Mouse (Mus musculus): Measurements from ENCODE around the gene Zfp169. TPM values are rescaled to one million over a fixed set of nuclear protein-coding genes. Genes with fewer than 3 reads are reported as not detected.

Zfp169 gene
- 5.6 TPM for polyA plus RNA-seq (2021)

DNA sequence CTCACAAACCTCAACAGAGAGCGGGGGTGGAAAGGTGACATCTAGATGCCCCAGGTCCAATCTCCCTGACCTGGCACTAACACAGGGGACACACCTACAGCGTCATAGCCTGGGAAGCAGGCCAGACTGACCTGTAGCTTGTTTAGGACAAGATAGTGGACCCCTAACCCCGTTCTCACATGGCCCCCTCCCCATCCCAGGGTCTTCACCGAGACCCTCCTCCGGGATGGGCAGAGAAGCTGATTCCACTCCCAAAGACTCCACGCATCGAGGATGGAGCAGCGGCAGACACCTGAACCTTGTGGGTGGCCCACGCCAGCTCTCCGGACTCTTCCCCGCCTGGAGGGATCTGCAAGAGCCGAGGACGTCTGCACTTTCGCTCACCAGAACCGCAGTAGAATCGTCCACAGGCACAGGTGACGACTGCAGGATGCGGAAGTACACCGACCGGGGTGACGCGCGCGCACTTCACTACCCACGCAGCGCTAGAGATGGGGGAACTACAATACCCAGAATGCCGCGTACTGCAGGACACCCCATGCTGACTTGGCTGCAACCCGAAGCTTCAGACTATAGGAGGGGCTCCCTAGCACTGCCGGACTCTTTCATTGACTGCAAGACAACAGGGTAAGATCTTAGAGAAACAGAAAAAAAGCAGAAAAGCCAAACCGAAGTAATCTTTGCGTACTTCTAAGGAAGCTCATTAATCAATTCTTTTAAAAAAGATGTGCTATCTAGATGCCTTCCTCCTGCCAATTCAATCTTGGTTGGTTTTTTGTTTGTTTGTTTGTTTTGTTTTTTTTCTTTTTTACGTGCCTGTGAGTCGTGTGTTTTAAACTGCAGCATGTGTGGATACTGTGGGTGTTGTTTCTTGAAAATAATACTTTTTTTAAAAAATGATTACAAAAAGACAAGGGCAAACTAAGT lies at the start of gene Zfp169, which contains the start of gene A830005F24Rik:
Gene Zfp169 (minus strand): TSS at position 449 of the 927 bp plus-strand sequence.
Gene A830005F24Rik (plus strand): TSS at position 568 of the 927 bp plus-strand sequence.
- peak; percentile 96 for ATAC-seq
- CTCF ChIA-PET, result interaction anchor here (1.0 to 1.2 kb wide), 2 partner anchors 12 to 21 kb away, joined by 3 read pairs; no protein-coding TSS in a partner anchor
- DNase-seq (ENCODE audit: low read depth, low spot score), result no peak
- POLR2A ChIA-PET, result interaction anchor here (0.6 kb wide), 2 partner anchors 345 to 1205 kb away, joined by 3 to 6 read pairs; no protein-coding TSS in a partner anchor
- in situ Hi-C loops (cut with MboI; ENCODE audit: low pct_unique_long_range_greater_than_20kb), result no loop called here
- TF ChIP-seq CTCF (IDR thresholded peaks at IDR 0.05), result no peak
- H3K27me3 ChIP-seq, result no peaks in the 10 kb centered on the region

DNA sequence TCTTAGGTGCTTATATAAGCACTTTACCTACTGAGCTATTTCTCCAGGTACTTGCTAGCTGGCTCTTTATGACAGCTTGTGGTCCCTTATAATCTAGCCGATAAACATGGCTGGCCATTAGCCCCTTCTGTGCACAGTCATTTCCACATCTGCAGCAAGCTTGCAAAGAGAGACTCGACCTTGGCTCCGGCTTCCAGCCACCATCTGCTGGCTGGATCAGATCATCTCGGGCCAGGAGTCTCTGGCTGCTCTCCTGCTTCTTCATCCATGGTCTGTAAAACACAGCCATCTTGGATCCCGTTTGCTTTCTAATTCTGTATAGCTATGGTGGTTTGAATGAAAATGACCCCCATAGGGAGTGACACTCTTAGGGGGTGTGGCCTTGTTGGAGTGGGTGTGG lies 49.1 kb upstream of the Zfp169 start:
- DNase-seq (ENCODE audit: low read depth, low spot score) (no peak), ATAC-seq (no peak)
- ChIA-PET POLR2A (no interaction called here), CTCF (interaction anchor here (0.8 to 1.7 kb wide), 4 partner anchors 10 to 34 kb away, joined by 3 to 4 read pairs (median 4); no protein-coding TSS in a partner anchor)
- H3K27me3 ChIP-seq, result no peaks in the 10 kb centered on the region
- TF ChIP-seq CTCF (IDR thresholded peaks at IDR 0.05), result no peak
- in situ Hi-C loops (cut with MboI; ENCODE audit: low pct_unique_long_range_greater_than_20kb), result no loop called here

DNA sequence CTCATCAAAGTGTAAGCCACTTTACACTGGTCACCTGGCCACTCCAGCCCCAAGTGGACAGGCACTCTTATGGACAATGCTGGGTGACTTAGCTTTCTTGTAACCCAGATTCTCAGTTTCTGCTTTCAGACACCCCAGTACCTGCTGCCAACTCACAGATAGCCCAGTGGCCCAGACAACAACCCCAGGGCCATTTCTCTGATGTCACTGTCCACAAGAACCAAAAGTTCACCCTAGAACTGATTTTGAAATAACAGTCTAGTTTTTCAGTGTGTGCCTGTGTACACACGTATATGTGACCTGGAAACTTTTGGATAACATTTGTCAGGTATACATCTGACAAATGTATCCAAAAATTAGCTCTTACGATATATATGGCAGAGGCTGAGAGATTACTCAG lies 48.2 kb upstream of the Zfp169 start:
- TF ChIP-seq CTCF (IDR thresholded peaks at IDR 0.05), result no peak
- in situ Hi-C loops (cut with MboI; ENCODE audit: low pct_unique_long_range_greater_than_20kb), result no loop called here
- ChIA-PET POLR2A (no interaction called here), CTCF (interaction anchor here (0.7 to 1.3 kb wide), 3 partner anchors 9 to 22 kb away, joined by 3 to 4 read pairs (median 3); no protein-coding TSS in a partner anchor)
- H3K27me3 ChIP-seq, result no peaks in the 10 kb centered on the region
- DNase-seq (ENCODE audit: low read depth, low spot score) (no peak), ATAC-seq (no peak)

DNA sequence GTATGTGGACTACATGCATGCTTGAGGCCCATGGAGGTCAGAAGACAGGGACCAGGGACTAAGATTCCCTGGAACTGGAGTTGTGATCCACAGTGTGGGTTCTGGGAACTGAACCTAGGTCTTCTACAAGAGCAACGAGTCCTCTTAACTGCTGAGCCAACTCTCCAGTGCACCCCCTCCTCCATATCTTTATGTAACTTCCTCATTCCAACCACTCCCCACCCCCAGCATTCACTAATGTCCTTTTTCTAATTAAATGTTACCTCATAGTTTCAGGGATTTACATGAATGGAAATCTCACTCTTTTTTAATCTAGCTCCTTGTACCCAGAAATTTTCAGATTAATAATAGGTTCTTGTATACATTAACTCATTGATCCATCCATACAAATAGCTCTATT lies 42.7 kb upstream of the Zfp169 start:
- no peak for DNase-seq (ENCODE audit: low read depth, low spot score)
- in situ Hi-C loops (cut with MboI; ENCODE audit: low pct_unique_long_range_greater_than_20kb), result no loop called here
- ChIA-PET POLR2A (no interaction called here), CTCF (no interaction called here)
- TF ChIP-seq CTCF (IDR thresholded peaks at IDR 0.05), result no peak
- ATAC-seq, result no peak
- no peaks in the 10 kb centered on the region for H3K27me3 ChIP-seq

DNA sequence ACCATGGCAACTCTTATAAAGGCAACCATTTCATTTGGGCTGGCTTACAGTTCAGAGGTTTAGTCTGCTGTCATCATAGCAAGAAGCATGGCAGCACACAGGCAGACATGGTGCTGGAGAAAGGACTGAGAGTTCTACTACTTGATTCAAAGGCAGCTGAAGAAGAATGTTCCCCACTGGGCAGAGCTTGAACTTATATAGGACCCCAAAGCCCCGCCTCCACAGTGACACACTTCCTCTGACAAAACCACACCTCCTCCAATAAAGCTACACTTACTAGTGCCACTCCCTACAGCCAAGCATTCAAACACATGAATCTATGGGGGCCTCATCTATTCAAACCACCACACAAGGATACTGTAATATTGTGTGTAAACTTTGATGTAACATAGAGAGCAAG lies 41.3 kb upstream of the Zfp169 start:
- no peaks in the 10 kb centered on the region for H3K27me3 ChIP-seq
- in situ Hi-C loops (cut with MboI; ENCODE audit: low pct_unique_long_range_greater_than_20kb), result no loop called here
- ATAC-seq, result no peak
- TF ChIP-seq CTCF (IDR thresholded peaks at IDR 0.05), result no peak
- no peak for DNase-seq (ENCODE audit: low read depth, low spot score)
- ChIA-PET POLR2A (no interaction called here), CTCF (interaction anchor here (1.0 kb wide), 1 partner anchor 11 kb away, joined by 3 read pairs; no protein-coding TSS in a partner anchor)

DNA sequence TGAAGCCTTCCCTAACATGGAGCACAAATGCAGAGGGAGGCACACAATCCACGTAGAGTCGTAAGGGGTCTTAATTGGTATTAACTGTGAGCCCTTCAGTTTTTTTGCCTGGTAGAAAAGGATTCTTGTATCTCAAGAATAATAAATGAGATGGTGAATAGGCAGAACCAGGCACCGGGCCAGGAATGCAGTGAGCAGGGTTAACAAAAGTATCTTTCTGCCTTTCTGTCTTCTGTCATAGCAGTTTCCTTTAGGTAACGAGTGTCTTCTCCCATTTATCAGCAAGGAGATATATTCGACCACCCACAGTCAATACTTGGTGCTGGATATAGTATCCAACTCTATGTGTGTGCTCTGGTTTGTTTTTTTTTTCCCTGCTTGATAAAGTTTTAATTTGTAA lies 40.3 kb upstream of the Zfp169 start:
- TF ChIP-seq CTCF (IDR thresholded peaks at IDR 0.05), result no peak
- no peak for ATAC-seq
- DNase-seq (ENCODE audit: low read depth, low spot score), result no peak
- ChIA-PET POLR2A (no interaction called here), CTCF (no interaction called here)
- no peaks in the 10 kb centered on the region for H3K27me3 ChIP-seq
- in situ Hi-C loops (cut with MboI; ENCODE audit: low pct_unique_long_range_greater_than_20kb), result no loop called here

DNA sequence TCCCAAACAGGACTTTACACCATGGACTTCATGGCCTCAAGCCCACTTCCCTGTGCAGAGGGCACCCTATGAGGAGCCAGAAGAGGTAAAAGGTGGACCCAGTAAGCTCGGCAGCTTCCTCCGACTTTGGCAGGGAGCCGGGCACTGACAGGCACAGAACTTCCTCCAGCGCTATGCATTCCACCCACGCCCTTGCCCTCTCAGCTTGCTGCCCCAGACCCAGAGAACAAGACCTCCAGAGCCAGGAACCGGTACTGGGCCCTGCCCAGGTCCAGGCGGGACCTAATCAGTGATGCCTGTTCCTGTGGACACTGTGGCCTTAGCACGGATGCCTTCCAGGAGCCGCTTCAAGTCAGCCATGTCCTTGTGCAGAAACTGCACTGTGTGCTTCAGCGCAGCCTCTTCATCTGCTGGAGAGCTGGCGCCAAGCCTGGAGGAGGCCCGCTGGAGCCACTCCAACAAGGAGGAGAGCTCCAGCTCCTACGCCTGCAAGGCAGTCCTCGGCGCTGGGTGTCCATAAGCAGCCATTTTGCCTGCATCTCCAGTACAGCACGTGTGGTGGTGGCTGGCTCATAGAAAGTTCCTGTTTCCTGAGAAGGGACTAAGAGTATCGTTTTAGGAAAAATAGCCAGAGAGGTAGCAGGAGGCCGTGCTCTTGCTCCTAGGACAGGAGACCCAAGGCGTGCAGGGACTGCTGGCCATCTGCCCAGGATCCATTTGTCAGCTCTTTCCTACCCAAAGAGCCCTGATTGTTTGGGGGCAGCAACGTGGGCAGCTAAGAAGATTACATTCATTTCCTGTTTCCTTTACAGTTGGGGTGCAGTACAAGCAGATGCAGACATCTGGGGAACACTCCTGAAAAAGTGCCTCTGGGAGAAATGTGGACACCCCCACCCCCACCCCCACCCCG lies 39.2 kb upstream of the Zfp169 start:
- in situ Hi-C loops (cut with MboI; ENCODE audit: low pct_unique_long_range_greater_than_20kb), result no loop called here
- no peak for DNase-seq (ENCODE audit: low read depth, low spot score)
- POLR2A ChIA-PET, result no interaction called here

DNA sequence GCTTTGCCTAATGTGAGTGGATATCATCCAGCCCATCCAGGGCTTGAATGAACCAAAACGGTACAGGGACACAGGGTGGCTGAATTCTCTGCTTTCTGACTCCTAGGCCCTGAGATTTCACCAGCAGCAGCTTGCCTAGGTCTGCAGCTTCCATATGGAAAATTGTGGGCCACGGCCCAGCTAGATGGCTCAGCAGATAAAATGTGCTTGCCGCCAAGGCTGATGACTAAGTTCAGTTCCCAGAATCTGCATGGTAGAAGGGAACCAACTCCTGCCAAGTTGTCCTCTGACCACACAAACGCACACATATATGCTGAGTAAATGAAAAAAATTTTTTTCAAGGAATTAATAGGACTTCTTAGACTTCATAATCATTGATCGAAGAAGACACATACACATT lies 35.0 kb upstream of the Zfp169 start:
- CTCF ChIA-PET, result no interaction called here
- POLR2A ChIA-PET, result no interaction called here
- ATAC-seq (no peak), DNase-seq (ENCODE audit: low read depth, low spot score) (no peak)
- TF ChIP-seq CTCF (IDR thresholded peaks at IDR 0.05), result no peak
- H3K27me3 ChIP-seq, result no peaks in the 10 kb centered on the region
- in situ Hi-C loops (cut with MboI; ENCODE audit: low pct_unique_long_range_greater_than_20kb), result no loop called here

More for the DNA sequence above, 39.2 kb upstream of the Zfp169 start:
- no peak for TF ChIP-seq CTCF (IDR thresholded peaks at IDR 0.05)
- ATAC-seq, result no peak
- no peaks in the 10 kb centered on the region for H3K27me3 ChIP-seq
- CTCF ChIA-PET, result interaction anchor here (0.7 to 1.6 kb wide), 2 partner anchors 9 to 24 kb away, joined by 3 to 5 read pairs; no protein-coding TSS in a partner anchor

DNA sequence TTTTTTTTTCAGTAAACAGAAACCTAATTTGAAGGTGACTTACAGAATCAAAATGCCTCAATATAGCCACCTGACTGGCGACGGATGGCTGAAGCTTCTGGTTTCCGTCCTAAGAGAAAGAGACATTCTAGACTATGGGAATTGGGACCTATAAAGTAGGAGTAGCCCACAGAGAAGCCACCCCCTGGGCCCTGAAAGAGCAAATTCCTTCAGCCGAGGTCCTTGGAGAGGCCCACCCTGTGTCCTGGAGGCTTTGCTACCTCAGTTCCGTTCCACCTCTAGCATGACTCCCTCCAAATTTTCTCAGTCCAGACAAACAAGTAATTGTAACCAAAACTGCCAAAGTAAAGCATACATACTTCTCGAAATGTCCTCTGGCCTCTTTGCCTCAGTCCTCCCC lies 34.4 kb upstream of the Zfp169 start:
- TF ChIP-seq CTCF (IDR thresholded peaks at IDR 0.05), result no peak
- ATAC-seq (no peak), DNase-seq (ENCODE audit: low read depth, low spot score) (no peak)
- in situ Hi-C loops (cut with MboI; ENCODE audit: low pct_unique_long_range_greater_than_20kb), result no loop called here
- H3K27me3 ChIP-seq, result no peaks in the 10 kb centered on the region
- ChIA-PET POLR2A (no interaction called here), CTCF (interaction anchor here (0.5 kb wide), 1 partner anchor 1143 kb away, joined by 3 read pairs; no protein-coding TSS in a partner anchor)

DNA sequence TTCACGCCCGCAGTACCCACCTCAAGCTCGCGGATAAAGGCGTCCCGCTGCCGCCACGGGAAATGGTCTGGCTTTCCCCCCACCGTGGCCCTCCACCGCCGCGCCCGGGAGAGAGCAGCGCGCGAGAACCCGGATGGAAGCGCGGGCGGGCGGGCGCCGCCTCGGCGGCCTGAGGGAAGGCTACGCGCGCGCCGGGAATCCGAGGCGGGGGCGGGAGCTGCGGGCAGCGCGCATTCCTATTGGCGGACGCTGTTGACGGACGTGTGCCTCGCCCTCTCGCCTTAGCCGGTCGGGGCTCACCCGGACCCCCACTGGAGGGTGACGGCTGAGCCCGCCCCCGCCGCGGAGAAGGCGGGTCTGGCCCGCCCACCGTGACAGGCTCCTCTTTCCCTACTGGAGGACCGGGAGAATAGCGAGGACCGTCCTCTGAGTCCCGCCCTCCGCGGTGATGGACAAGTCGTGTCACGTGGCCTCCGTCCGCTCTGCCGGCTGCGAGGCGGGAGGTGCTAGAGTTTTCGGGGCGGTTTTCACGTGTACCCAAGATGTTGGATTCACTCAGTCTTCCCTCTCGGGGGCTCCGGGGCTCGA lies 33.2 kb upstream of the Zfp169 start:
- peak; percentile 96 for ATAC-seq
- no peaks in the 10 kb centered on the region for H3K27me3 ChIP-seq
- ChIA-PET CTCF (interaction anchor here (1.1 kb wide), 1 partner anchor 12 kb away, joined by 3 read pairs; no protein-coding TSS in a partner anchor), POLR2A (interaction anchor here (0.6 to 1.5 kb wide), 4 partner anchors 13 to 622 kb away, joined by 3 to 9 read pairs (median 4); no protein-coding TSS in a partner anchor)
- TF ChIP-seq CTCF (IDR thresholded peaks at IDR 0.05), result no peak
- DNase-seq (ENCODE audit: low read depth, low spot score), result peak; percentile 72
- in situ Hi-C loops (cut with MboI; ENCODE audit: low pct_unique_long_range_greater_than_20kb), result no loop called here

Measured in Patski (cell line).